Mouse (Mus musculus) mature B cell (primary cell): Measurements from ENCODE around the gene Ttll5.

Experiments
- in situ Hi-C: fragments of 300-500 bp; cut with MboI; formaldehyde crosslinking; loops from 2 replicates; pipeline ENCODE4 v1.14.3; 2019

Ttll5 gene

DNA sequence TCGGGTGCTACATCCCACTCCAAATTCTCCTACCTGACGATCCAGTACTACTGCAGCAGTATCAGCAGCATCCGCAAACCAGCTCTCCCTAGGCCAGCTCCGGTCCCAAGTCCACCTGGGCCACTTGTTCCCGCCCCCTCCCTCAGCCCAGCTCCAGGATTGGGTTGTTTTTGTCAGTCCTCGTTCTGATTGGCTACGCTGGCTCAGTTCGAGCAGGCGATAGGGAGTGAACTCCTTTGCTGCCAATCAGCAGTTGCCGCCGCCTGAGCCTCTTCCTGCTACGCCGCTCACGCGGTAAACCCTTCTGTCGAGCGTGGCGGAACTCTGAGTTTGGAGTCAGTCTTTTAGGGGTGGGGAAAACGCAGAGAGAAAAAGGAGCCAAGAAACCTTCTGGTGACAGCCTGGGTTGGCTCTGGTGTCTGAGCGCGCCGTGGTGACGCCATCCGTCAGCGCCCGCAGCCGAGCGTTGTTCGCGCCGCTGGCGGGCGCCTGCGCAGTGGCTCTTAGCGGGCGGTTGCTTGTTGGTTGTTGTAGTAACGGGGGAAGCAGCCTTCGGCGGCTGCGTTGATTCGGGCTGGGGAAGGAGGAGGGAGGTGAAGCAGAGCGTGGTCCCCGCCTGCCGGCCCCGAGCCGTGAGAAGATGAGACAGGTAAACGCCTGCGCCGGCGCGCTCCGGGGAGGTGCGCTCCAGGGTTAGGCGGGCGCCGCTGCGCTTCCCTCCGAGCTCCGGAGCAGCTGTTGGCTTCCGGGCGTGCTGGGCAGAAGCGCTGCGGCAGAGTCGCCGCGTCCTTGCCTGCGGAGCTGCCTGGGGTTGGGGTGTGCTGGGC is at the start of gene Ttll5, which contains the start of gene Erg28:
Ttll5 (plus strand) TSS at position 222 of the 827 bp plus-strand sequence.
Erg28 (minus strand) TSS at position 113 of the 827 bp plus-strand sequence.
- in situ Hi-C loops: no loop called here

DNA sequence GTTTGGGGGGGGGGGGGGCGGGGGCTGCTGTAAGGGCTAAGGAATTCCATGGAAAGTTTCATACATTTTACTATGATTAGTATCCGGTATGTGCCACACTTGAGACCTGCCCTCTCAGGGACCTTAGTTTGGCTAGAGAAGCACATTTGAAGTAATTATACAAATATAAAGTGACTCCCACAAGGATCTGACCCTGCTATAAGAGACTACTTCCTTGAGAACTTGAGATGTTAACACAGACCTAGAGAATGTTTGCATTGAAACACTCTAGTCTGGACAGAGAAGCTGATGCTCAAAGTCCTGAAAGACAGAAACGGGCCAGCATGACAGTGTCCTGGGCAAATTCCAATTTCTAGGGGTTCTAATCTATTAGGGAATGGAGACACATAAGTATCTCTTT is 45.5 kb upstream of the Ttll5 start:
- in situ Hi-C loops: no loop called here

DNA sequence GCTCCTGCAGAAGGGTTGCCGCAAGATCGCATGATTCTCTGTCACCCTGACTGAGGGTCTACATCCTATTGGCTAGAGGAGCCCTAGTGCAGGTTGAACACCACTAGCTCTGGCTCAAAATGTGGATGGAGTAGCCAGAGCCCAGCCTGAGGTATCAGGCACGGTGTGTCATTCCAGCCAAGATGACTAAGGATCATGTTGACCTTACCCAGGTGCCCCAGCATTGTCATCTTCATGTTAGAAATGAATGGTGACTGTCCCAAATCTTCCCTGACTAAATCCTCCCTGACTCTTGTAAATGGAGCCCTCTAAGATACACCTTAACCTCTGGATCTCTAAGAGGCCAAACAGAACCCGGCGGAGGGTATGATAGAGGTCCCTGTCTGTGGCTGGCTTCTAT is 44.8 kb upstream of the Ttll5 start:
- in situ Hi-C loops: no loop called here

DNA sequence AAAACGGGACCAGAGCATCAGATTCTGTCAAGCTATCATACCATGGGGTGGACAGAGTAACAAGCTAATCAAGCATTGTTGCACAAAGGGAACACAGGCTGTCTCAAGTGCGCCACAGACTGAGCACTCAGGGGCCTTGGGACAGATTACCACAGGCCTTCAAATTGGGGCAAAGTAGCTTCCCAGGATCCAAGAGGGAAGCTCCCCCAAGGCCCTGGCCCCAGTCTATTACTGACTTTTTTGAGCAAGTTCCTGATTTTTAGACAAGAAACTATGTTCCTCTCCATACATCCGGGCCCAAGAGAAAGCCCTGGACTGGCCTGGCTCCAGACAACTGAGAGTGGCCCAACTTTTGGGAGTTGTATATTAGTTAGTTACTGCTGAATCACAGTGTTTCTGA is 42.9 kb upstream of the Ttll5 start:
- in situ Hi-C loops: no loop called here

DNA sequence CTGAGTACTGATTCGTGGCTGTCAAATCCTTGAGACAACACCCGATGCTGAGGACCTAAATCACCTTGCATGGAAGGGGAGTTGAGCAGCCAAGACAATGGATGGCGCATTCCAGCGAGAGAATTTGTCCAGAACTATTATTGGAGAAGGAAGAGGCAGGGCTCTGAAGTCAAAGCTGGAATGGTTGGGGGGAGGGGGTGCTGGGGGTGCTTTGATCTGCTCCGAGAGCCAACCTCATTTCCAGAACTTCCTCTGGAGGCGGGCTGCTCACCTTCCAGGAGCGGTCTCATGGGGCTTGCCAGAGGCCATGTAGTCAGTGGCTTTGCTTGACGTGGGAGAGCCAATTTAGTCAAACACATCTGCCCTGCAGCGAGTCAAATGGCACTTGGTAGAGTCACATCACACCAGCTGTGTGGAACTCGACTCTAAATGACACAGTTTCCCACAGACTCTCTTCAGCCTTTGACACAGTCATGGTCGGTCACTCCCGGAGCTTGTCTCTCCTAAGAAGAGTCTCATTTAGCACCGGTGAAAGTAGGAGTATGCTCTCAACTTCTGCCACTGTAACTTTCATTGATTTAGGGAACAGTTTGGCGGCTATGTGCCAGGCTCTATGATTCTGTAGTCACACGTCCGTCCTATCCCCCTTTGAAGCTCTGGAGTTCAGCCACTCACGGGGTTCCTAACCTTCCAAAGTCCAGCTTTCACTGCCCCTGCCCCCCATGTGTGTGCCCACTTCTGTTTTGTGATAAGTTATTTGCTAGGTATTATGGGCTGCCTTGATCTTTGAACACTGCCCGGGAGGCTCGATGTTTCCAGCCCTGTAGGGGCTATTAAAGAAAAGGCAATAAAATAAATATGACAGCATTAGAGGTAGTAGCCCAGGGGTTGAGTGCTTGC is 39.3 kb upstream of the Ttll5 start:
- in situ Hi-C loops: no loop called here

DNA sequence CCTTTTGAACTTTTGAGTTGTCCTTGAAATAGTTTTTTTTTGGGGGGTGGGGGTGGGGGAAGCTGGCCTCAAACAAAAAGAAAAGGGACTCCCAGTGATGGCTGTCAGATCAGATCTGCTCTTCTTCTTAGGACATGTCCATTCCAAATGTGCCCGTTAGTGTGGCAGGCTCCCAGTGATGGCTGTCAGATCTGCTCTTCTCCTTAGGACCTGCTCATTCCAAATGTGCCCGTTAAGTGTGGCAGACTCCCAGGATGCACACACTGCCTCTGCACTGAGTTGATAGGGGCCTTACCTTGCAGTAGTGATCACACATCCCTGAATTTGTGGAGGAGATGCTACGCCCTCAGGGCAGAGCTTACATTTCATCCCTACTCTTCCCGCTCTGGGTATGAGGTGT is 32.3 kb upstream of the Ttll5 start:
- in situ Hi-C loops: no loop called here

DNA sequence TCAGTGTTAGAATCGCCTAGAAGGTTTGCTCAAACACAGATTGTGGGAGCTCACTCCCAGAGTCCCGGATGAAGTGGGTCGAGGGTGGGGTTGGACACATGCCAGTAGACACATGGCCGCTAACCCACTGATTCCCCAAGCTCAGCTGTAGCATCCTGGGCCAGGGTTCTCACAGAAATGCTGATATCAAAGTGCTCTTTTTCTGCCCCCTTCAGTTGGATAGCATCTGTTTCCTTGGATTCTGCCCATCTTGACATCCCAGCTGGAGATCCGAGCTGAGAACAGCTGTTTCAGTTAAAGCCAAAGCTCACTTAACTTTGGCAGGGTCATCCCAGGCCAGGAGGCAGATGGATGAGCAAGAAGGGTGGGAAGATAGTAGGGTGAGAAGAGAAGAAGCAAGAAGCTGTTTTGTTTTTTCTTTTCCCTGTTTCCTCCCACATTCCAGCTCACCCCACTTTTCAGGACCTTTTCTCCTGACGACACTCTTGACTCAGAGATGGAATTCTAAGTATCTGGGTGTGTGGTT is 31.6 kb upstream of the Ttll5 start:
- in situ Hi-C loops: no loop called here

DNA sequence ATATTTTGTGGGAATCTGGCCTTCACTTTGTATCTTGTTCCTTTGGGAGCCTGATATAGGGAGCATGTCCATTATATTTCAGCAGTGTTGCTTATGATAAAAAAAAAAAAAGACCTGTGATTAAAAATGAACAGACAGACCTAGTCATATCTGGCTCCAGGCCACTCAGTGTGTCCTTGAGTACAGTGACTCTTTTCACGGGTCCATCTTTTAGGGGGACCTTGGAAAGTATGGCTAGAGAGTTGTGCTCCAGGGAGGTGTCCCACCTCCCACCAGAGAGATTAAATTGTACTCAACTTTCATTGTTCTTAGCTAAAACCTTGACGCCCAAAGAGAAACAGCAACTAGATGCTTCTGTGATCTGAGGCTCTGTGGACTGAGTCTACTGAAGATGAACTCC is 30.4 kb upstream of the Ttll5 start:
- in situ Hi-C loops: no loop called here

DNA sequence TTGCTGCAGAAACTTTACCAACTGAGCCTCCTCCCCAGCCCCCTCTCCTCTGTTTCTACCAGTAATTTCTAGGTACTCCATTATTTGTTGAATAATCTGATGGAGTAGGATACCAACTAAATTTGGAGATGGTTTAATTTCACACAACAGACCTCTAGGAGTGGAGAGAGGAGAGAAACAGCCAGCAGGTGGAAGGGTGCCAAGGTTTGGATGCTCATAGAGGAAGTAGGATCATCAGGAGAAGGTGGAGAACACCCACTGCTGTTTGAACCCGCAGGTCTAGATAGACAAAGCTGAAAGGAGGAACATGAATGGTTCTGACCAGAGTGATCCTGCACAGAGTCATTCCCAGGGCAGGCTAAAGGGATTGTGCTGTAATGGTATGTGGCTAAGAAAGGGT is 28.9 kb upstream of the Ttll5 start:
- in situ Hi-C loops: no loop called here

DNA sequence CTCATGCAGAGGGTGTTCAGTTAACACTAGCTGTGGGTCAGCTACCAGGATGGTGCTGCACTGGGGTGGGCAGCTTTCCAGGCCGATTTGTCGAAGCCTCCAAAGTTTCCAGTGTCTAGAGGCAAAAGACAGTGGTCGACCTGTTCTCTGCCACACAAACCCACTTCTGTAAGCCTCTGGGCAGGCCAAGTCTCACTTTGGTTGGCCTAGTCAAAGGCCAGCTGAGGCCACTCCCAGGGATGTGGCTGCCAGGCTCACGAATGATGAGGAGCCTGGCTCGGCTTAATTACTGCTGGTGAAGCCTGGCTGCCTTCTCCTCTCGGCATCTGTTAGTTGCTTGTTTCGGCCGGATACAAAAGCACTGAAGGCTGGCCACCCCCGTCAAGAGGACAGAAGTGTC is 24.4 kb upstream of the Ttll5 start:
- in situ Hi-C loops: no loop called here

DNA sequence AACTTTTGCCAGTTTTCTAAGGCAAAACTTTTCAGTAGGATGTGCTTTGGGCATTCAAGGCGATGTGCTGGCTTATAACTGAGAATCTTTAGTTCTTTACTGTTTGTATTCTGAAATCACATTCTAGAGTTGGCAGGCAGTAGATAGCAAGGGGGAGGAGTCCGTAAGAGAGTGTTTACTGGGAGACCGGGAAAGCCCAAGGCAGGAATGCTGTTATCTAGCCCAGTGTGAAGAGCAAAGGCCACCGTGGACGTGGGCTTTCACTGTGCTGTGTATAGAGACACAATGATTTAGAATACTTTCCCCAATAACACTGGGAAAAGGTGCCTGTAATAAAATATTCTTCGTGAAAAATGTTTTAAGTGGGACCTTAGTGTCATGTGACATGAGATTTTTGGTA is 14.7 kb upstream of the Ttll5 start:
- in situ Hi-C loops: no loop called here

DNA sequence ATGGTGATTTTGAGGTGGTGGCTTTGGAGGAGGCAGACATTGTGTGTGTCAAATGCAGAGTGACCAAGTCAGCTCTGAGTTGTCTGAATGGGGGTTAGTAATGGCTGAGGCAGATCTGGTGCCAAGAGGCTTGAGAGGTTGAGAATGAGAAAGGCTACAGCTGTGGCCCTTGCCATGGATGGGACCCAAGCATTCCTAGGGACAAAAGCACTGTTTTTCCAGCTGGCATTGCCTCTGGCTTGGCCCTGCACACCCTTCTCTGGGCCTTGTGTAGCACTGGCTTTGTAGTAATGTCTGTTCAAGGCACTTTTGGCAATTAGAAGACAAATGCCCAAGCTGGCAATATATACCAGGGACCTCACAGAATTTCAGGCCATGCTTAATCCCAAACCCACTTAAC is 13.5 kb upstream of the Ttll5 start:
- in situ Hi-C loops: no loop called here

DNA sequence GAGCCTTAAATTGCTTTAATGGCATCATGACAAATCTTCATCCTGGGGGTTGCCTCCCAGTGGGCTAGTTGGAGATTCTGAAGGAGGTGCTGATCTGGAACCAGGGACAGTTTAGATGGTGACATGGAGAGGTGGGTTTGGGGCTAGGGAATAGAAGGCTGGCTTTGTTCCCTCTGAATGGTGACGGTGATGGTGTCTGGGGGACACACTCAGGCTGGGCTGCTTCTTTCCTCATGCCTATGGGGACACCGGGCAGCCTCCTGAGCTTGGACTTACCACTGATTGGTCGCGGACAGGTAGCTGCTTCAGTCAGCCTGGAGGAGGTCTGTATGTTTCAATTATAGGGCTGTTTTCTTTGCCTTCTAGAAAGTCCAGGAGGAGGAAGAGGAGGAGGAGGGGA is 12.8 kb upstream of the Ttll5 start:
- in situ Hi-C loops: no loop called here

DNA sequence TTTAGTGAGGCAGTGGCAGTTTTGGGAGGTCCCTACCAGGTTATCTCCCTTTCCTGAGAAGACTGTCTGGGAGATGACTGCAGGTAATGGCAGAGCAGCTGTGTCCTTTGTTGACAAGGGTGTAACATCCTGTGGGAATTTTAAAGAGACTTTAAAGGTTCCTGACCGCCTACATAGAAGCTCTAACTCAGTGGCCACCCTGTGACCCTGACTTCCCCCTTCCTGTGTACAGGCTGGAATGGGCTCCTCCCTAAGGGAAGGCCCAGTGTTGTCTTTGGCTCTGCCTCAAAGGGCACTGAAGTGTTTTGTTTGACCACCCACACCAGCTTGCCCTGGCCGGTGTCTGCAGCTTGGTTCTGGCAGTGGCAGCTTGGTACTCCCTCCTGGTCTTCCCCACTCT is 10.9 kb upstream of the Ttll5 start:
- in situ Hi-C loops: no loop called here

DNA sequence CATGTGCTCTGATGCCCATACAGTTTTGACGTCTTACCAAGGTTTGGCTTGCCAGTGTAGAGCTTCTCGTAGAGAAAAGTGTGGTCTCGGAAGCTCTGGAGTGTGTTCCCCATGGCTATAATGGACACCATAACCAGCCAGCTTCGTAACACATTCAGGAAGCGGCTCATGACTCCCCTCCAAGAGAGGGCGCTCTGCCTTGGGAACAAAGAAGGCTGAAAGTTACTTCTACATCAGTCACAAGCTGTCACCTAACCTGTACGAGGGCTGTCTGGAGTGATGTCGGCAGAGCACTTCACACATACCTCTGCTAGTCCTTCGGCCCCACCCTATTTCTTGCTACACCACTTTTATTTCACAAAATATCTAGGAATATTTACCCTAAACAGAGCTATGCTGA is 2.4 kb upstream of the Ttll5 start:
- in situ Hi-C loops: no loop called here

DNA sequence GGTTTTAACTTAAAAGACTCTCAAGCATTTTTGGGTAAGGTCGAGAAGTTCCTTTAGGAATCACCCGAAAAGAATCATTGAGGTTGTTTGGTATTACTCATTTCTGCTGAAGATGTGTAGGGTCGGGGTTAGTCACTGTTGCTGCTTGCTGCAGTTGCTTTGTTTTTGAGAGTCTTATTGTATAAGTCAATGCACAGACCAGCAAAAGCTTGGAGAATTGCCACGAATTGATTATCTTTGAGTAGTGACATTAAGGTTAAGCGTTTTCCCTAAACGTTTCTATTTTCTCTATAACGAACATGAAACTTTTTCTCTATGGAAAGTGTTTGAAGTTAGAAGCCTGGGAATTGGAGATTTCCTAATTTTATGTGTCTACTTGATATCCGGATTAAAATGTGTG is 902 bp downstream of the Ttll5 start:
- in situ Hi-C loops: no loop called here

DNA sequence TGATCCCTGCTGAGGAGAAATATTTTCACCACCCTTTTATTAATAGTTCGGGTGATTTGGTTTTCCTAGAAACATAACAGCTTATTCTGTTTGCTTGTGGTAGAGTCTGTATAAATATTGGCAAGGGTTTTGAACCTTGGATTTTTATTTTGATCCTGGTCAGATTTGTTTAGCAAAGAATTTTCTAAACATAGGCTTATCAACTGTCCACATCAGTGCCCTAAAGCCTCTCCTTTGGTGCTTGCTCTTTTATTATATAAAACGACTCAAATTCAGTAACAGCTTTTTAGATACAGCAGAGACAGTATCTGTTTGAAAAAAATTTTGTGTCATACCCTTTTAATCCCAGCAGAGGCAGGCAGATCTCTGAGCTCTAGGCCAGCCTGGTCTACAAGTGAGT is 1.4 kb downstream of the Ttll5 start:
- in situ Hi-C loops: no loop called here

DNA sequence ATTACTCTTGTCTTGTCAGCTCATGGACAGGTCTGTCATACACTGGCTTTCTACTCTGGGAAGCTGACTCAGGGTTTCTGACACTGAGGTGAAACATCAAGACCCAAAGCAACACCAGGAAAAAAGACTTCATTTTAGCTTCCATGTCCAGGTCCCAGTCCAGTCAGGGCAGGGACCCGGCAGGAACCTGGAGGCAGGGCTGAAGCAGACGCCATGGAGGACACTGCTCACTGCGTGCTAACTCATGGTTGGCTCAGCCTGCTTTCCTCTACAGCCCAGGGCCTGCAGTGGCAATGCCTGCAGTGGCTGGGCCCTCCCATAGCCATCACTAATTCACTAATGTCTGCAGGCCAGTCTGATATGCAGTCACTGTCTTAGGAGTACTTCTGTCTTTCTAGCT is 4.4 kb downstream of the Ttll5 start:
- in situ Hi-C loops: no loop called here

DNA sequence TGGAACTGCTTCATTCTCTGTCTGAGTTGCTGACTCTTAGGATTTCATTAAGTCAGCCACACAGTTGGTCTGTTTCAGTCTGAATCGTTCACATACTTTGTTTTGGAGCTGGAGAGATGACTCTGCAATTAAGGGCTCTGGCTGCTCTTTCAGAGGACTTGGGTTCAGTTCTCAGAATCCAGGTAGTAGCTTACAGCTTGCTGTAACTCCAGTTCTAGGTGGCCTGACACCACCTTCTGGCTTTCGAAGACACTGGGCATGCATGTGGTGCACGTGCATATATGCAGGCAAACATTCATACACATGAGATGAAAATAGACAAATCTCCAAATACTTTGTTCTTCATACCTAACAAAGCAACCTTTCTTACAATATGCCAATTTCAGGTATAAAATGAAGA is 5.4 kb downstream of the Ttll5 start:
- in situ Hi-C loops: no loop called here

DNA sequence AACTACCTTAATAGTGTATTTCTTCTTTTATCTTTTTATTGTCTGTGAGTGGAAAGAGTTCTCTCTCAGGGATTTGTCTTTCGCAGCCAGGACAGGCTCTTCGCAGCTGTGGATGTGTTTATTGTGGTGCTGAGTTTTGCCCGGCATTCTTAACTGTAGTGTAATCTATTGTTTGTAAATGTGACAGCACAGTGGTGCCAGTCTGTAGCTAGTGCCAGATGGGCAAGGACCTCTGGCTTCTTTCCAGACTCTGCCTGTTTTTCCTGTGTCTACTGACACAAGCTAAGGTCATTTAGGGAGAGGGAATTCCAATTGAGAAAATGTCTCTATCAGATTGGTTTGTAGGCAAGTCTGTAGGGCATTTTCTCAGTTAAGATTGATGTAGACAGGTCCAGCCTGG is 6.2 kb downstream of the Ttll5 start:
- in situ Hi-C loops: no loop called here

DNA sequence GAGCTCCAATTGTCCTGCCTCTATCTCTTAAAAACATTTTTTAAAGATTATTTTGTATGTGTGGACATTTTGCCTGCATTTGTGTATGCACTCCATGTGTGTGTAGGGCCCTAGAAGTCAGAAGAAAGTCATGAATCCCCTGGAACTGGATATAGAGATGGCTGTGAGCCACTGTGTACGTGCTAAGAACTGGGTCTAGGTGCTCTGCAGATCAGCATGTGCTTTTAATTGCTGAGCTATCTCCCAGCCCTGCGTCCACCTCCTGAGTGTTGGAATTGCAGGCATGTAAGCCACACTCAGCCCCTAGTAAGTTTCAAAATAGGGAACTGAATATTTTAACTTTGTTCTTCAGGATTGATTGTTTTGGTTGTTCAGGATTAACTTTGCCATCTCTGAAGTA is 10.1 kb downstream of the Ttll5 start:
- in situ Hi-C loops: no loop called here

DNA sequence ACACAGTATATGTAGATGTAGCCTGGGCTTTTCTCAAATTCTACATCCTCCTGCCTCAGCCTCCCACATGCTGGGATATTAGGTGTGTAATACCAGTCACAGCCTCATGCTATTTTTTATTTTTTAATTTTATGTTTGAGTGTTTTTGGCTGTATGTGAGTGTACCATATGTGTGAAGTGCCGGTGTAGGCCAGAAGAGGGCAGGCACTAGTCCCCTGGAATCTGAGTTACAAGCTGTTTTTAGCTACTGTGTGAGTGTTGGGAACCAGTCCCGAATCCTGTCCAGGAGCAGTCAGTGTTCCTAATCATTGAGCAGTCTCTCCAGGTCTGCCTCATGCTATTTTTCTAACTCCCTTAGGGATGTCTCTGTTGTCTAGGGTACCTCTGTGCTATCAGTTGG is 13.3 kb downstream of the Ttll5 start:
- in situ Hi-C loops: no loop called here
